Mouse (Mus musculus) embryonic facial prominence, embryonic 12.5 days (tissue): ENCODE results near the gene Pycr1. TPM values are rescaled to one million over a fixed set of nuclear protein-coding genes. Genes with fewer than 3 reads are reported as not detected.

ENCODE experiments used
- ATAC-seq: fragments of 200-750 bp; cut with Nextera tagmentation; 2 replicates; pipeline ENCODE4 v1.8.0; 2017; ENCODE audit not compliant: insufficient number of reproducible peaks, insufficient read depth, low FRiP score, low TSS enrichment
- H3K27ac ChIP-seq: fragments of 300-500 bp; sonication (generic); 2 replicates; pipeline ENCODE4 v1.5.1; 2016; ENCODE audit warnings: mild to moderate bottlenecking
- H3K27me3 ChIP-seq: fragments of 300-500 bp; sonication (generic); 2 replicates; pipeline ENCODE4 v1.6.1; 2016; ENCODE audit warnings: mild to moderate bottlenecking, moderate library complexity
- H3K36me3 ChIP-seq: fragments of 300-500 bp; sonication (generic); 2 replicates; pipeline ENCODE4 v1.6.1; 2016; ENCODE audit warnings: mild to moderate bottlenecking
- H3K4me1 ChIP-seq: fragments of 300-500 bp; sonication (generic); 2 replicates; pipeline ENCODE4 v1.6.1; 2016
- H3K4me2 ChIP-seq: fragments of 300-500 bp; sonication (generic); replicated peaks from 2 replicates; pipeline ENCODE4 v1.6.1; 2016; ENCODE audit warnings: mild to moderate bottlenecking, moderate library complexity
- H3K4me3 ChIP-seq: fragments of 300-500 bp; sonication (generic); 2 replicates; pipeline ENCODE4 v1.5.1; 2016; ENCODE audit warnings: mild to moderate bottlenecking
- H3K9ac ChIP-seq: fragments of 300-500 bp; sonication (generic); 2 replicates; pipeline ENCODE4 v1.6.1; 2016; ENCODE audit warnings: mild to moderate bottlenecking, moderate library complexity
- H3K9me3 ChIP-seq: fragments of 300-500 bp; sonication (generic); 2 replicates; pipeline ENCODE4 v1.6.1; 2016; ENCODE audit warnings: mild to moderate bottlenecking, moderate library complexity
- WGBS: fragments of 180-500 bp; shearing (Covaris S2); methylation state at CpG from one replicate; pipeline ENCODE4 v1.1.7; 2016; 5-methylcytosine and 5-hydroxymethylcytosine counted together
- polyA plus RNA-seq: library from polyadenylated mRNA; unstranded; fragments of >200 nt; fragmentation: Nextera tagmentation; extraction: Ambion mirVana; gene quantifications from 2 replicates; pipeline ENCODE4 v1.2.1, GENCODE M21; 2016

Pycr1 gene
- polyA plus RNA-seq, 1 experiment from 2014 or later, result 25.3 TPM

DNA sequence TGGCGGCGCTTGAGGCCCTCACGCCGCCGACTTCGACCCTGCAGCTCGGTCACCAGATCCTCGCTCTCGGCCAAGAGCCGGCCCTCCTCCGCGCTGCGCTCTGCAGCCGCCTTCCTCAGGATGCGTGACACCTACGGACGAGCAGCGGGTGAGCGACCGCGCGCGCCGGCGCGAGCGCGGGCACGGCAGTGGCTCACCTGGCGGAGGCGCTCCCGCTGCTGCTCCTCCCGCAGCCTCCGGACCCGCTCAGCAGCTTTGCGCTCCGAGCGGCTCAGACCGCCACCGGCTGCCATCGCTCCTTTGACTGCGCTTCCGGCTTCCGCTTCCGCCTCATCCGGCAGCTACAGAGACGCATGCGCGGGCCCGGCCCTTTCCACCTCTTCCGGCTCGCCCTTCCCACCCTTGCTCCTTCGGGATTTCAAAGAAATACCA, 18.9 kb downstream of the Pycr1 start:
- Histone ChIP-seq H3K9me3 (no peaks in the 10 kb centered on the region), H3K36me3 (peaks cover 58% of the 10 kb centered on the region), H3K4me2 (peak overlapping the region; percentile 99), H3K27ac (peak overlapping the region; percentile 63), H3K27me3 (no peaks in the 10 kb centered on the region), H3K9ac (peak overlapping the region; percentile 76), H3K4me3 (peak overlapping the region; percentile 91), H3K4me1 (peaks cover 14% of the 10 kb centered on the region)
- WGBS, result 0% methylated on average over 46 of the region's 53 CpGs
- ATAC-seq, result 0 out of 2 replicates have a peak, but pooled peaks have one; percentile 59

DNA sequence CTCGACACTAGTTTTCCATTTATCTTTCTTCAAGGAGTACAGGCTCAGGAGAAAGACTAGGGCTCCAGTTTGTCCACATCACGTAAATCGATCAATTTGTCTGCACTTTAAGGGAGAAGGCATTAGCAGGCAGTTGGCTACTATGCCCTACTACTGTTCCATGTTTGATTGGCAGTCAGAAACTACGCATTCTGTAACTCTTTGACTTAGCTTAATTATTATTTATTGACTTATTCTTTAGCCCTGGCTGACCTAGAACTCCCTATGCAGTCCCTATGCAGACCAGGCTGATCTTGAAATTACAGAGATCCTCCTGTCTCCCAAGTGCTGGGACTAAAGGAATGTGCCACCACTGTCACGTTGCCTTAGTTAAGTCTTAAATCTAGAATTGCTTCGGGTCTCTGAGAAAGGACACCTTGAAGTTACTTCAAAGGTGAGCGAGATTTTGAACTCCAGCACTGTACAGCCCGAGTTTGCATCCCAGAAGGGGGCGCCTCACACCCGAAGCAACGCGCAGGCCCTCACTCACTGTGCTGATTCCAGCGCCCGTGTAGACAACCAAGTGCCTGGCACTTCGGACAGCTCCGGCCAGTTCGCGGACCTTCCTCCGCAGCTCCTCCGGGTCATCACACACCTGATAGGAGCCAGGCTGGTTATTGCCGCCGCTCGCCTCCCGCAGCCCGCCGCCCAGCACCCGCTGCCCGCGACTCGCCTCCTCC, 19.4 kb downstream of the Pycr1 start:
- Histone ChIP-seq H3K9ac (peak overlapping the region; percentile 76), H3K27ac (peak overlapping the region; percentile 63), H3K4me2 (peak overlapping the region; percentile 99), H3K27me3 (no peaks in the 10 kb centered on the region), H3K36me3 (peaks cover 58% of the 10 kb centered on the region), H3K9me3 (no peaks in the 10 kb centered on the region), H3K4me1 (peaks cover 13% of the 10 kb centered on the region), H3K4me3 (peak overlapping the region; percentile 91)
- peak; percentile 41; the same call in 1 of the 2 replicates for ATAC-seq
- WGBS, result 13% methylated on average over 30 of the region's 30 CpGs

GRCm38 (mm10) chr11:120622805-120623204, 20.8 kb downstream of the Pycr1 start:
- Histone ChIP-seq H3K9me3 (no peaks in the 10 kb centered on the region), H3K27ac (no peak overlapping the region), H3K4me3 (no peak overlapping the region), H3K36me3 (peaks cover 63% of the 10 kb centered on the region), H3K9ac (no peak overlapping the region), H3K4me2 (no peak overlapping the region), H3K27me3 (no peaks in the 10 kb centered on the region), H3K4me1 (peaks cover 13% of the 10 kb centered on the region)
- 91% methylated on average over 6 of the region's 6 CpGs for WGBS
- no peak for ATAC-seq

DNA sequence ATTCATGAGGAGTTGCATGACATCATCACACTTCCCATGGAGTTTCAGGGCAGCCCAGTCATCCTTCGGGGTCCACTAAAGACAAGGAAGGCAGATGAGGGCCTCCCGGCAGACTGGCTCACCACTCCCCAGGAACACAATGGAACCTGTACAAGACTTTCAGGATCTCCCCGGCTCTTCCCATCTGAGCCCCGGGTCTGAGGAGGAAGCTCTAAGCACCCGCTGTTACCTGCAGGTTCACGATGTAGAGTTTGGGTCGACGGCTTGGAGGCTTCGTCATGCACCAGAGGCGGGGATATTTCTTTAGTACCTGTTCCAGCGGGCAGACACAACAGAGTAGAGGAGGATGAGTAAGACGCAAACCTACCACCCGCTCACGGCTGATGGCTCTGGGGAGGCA, 23.4 kb downstream of the Pycr1 start:
- Histone ChIP-seq H3K4me1 (peaks cover 19% of the 10 kb centered on the region), H3K4me3 (no peak overlapping the region), H3K27ac (no peak overlapping the region), H3K27me3 (no peaks in the 10 kb centered on the region), H3K9me3 (no peaks in the 10 kb centered on the region), H3K9ac (no peak overlapping the region), H3K4me2 (no peak overlapping the region), H3K36me3 (peaks cover 54% of the 10 kb centered on the region)
- no peak for ATAC-seq
- 92% methylated on average over 14 of the region's 14 CpGs for WGBS

GRCm38 (mm10) chr11:120618619-120619535, 24.7 kb downstream of the Pycr1 start:
- WGBS, result 92% methylated on average over 25 of the region's 25 CpGs
- H3K4me3 ChIP-seq, result 0 out of 2 replicates have a peak overlapping the region, but pooled peaks have one; percentile 80
- H3K36me3 ChIP-seq, result peaks cover 63% of the 10 kb centered on the region

DNA sequence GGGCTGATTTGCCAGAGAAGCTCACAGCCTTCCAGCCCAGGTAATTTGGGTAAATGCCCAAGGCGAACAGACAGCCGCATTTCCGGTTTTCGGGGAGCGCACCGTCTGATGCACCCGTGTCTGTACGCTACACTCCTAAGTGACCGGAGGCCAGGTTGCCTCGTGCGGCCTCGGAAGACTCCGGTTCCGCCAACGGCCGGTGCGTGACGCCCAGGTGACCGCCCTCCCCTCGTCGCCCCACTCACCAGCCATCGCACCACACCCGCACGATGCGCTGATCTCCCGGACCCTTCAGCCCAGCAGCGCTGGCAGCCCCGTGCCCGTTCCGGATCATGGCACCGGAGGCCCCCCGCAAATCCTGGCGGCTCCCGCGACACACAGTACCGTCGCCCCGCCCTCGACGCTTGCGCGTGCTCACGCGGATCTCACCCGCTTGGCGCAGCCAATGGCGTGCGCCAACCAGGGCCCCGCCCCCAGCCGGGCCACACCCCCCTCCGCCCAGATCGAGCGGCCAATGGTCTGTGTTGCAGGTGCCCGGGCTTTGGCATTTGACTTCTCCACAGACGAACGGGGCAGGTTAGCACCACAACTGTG, 26.0 kb downstream of the Pycr1 start, which contains the start of gene Pcyt2:
Gene Pcyt2 (minus strand): TSS at position 418 of the 594 bp plus-strand sequence.
- peak within 1 kb of the TSS; percentile 75 for H3K9ac ChIP-seq
- H3K4me2 ChIP-seq, result peak within 1 kb of the TSS; percentile 78
- H3K36me3 ChIP-seq, result peaks cover 67% of the 10 kb centered on the region
- peak within 1 kb of the TSS; percentile 60 for H3K27ac ChIP-seq
- ATAC-seq, result peak; percentile 85
- WGBS, result under 1% methylated on average over 56 of the region's 56 CpGs
- H3K27me3 ChIP-seq, result no peaks in the 10 kb centered on the region
- H3K4me3 ChIP-seq, result peak within 1 kb of the TSS; percentile 80
- H3K9me3 ChIP-seq, result no peaks in the 10 kb centered on the region
- peaks cover 10% of the 10 kb centered on the region for H3K4me1 ChIP-seq

More at GRCm38 (mm10) chr11:120618619-120619535, 24.7 kb downstream of the Pycr1 start:
- peaks cover 14% of the 10 kb centered on the region for H3K4me1 ChIP-seq
- no peak overlapping the region for H3K9ac ChIP-seq
- H3K27ac ChIP-seq, result no peak overlapping the region
- H3K9me3 ChIP-seq, result no peaks in the 10 kb centered on the region
- no peak for ATAC-seq
- H3K27me3 ChIP-seq, result no peaks in the 10 kb centered on the region
- no peak overlapping the region for H3K4me2 ChIP-seq

DNA sequence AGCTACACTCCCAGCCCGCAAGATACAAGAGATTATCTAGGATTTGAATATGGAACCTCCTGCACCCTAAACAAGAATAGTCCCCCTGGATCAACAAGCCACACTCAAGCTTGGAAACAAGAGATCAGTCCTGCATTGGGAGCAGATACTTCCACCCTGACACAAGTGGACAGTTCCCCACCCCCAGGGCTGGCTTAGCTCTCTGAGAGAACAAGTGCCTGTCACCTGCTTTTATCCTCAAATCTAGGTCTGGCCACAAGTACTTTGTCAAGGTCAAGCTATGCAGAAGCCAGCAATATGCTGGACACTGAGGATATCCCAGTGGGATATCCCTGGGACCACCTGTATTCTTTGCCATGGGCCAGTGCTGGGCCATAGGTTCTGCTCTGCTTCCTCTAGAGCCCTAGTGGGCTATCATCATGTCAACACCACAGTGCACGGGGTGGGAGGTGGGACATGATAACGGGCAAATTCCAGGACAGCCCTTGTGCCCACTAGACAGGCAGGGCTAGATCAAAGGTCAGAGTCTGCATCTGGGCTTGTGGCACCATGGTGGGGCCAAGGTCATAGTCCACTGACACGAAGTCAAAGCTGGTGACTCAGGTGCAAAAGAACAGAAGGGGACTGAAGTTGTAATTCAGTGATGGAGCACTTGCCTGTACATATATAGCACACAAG, 26.8 kb downstream of the Pycr1 start:
- peak overlapping the region; percentile 75 for H3K9ac ChIP-seq
- ATAC-seq, result no peak
- peak overlapping the region; percentile 78 for H3K4me2 ChIP-seq
- no peak overlapping the region; the same call in 1 of the 2 replicates for H3K27ac ChIP-seq
- peaks cover 67% of the 10 kb centered on the region for H3K36me3 ChIP-seq
- WGBS, result 50% methylated on average over 4 of the region's 4 CpGs
- peak overlapping the region; percentile 80 for H3K4me3 ChIP-seq
- H3K27me3 ChIP-seq, result no peaks in the 10 kb centered on the region
- peaks cover 10% of the 10 kb centered on the region for H3K4me1 ChIP-seq
- H3K9me3 ChIP-seq, result no peaks in the 10 kb centered on the region

- WGBS, result 95% methylated on average over 11 of the region's 11 CpGs
- ATAC-seq, result no peak; the same call in 1 of the 2 replicates
- peaks cover 10% of the 10 kb centered on the region for H3K4me1 ChIP-seq
- H3K4me3 ChIP-seq, result no peak overlapping the region
- no peak overlapping the region for H3K9ac ChIP-seq
- H3K36me3 ChIP-seq, result peaks cover 71% of the 10 kb centered on the region
- H3K27me3 ChIP-seq, result no peaks in the 10 kb centered on the region
- H3K27ac ChIP-seq, result no peak overlapping the region
- H3K9me3 ChIP-seq, result no peaks in the 10 kb centered on the region
- H3K4me2 ChIP-seq, result no peak overlapping the region
These were observed 27.9 kb downstream of the Pycr1 start for GRCm38 (mm10) chr11:120615606-120616203.

DNA sequence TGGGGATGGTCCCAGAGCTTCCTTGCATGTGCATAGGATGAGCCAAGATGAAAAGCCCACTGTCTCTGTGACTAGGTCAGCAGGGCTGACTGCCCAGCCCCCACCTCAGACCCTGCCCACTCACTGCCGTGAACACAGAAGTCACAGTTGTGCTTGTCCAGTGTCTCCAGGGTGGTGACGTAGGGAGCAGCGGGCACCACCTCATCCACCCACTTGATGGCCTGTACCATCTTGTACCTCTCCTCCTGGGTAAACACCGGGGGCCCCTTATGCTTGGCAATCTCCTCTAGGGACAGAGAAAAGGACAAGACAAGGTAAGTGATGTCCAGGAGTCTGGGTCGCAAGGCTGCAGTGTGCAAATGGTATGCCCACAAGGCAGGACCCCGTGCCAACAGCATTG, 28.4 kb downstream of the Pycr1 start:
- no peaks in the 10 kb centered on the region for H3K9me3 ChIP-seq
- H3K27me3 ChIP-seq, result no peaks in the 10 kb centered on the region
- no peak overlapping the region for H3K4me3 ChIP-seq
- no peak overlapping the region for H3K4me2 ChIP-seq
- H3K27ac ChIP-seq, result no peak overlapping the region
- peaks cover 71% of the 10 kb centered on the region for H3K36me3 ChIP-seq
- WGBS, result 87% methylated on average over 6 of the region's 6 CpGs
- ATAC-seq, result no peak
- no peak overlapping the region for H3K9ac ChIP-seq
- peaks cover 10% of the 10 kb centered on the region for H3K4me1 ChIP-seq

DNA sequence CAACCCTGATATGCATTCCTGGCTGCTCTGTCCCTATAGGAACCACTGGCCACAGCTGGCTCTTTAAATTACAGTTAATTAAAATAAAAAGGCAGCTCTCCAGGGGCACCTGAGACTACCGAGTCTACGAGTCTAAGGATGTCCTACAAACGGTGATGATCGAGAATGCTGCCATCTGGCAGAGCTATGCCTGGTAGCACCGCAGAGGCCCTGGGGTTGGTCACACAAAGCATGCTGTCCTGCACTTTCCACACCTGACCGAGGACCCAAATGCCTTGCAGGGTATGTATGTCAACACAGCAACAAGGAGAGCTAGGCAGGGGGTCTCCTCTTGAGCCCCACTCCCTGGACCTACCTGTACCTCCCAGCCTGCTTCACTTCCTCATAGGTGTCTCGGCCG, 29.6 kb downstream of the Pycr1 start:
- WGBS, result 85% methylated on average over 8 of the region's 8 CpGs
- ATAC-seq, result no peak
- peaks cover 66% of the 10 kb centered on the region for H3K36me3 ChIP-seq

More for the DNA sequence above, 29.6 kb downstream of the Pycr1 start:
- no peak overlapping the region for H3K27ac ChIP-seq
- no peak overlapping the region for H3K4me3 ChIP-seq
- H3K4me2 ChIP-seq, result no peak overlapping the region
- H3K9ac ChIP-seq, result no peak overlapping the region
- peaks cover 9% of the 10 kb centered on the region for H3K27me3 ChIP-seq
- no peaks in the 10 kb centered on the region for H3K9me3 ChIP-seq
- H3K4me1 ChIP-seq, result peaks cover 14% of the 10 kb centered on the region
